Mouse (Mus musculus) midbrain, embryonic 15.5 days (tissue): ENCODE measurements around the gene Srpk1. TPM values are rescaled to one million over a fixed set of nuclear protein-coding genes. Genes with fewer than 3 reads are reported as not detected.

Source experiments
- ATAC-seq: fragments of 200-750 bp; cut with Nextera tagmentation; replicated peaks from 2 replicates; pipeline ENCODE4 v1.8.0; 2017; ENCODE audit warnings: moderate TSS enrichment
- H3K27ac ChIP-seq: fragments of 300-500 bp; sonication (generic); 2 replicates; pipeline ENCODE4 v1.5.1; 2015; ENCODE audit warnings: mild to moderate bottlenecking, inconsistent platforms
- H3K27me3 ChIP-seq: fragments of 300-500 bp; sonication (generic); replicated peaks from 2 replicates; pipeline ENCODE4 v1.6.1; 2015; ENCODE audit warnings: inconsistent platforms
- H3K36me3 ChIP-seq: fragments of 300-500 bp; sonication (generic); replicated peaks from 2 replicates; pipeline ENCODE4 v1.6.1; 2015; ENCODE audit warnings: inconsistent platforms
- H3K4me1 ChIP-seq: fragments of 300-500 bp; sonication (generic); 2 replicates; pipeline ENCODE4 v1.6.1; 2015; ENCODE audit warnings: inconsistent platforms
- H3K4me2 ChIP-seq: fragments of 300-500 bp; sonication (generic); 2 replicates; pipeline ENCODE4 v1.6.1; 2015; ENCODE audit warnings: inconsistent platforms, mild to moderate bottlenecking, moderate library complexity
- H3K4me3 ChIP-seq: fragments of 300-500 bp; sonication (generic); 2 replicates; pipeline ENCODE4 v1.5.1; 2015; ENCODE audit warnings: mild to moderate bottlenecking, inconsistent platforms
- H3K9ac ChIP-seq: fragments of 300-500 bp; sonication (generic); 2 replicates; pipeline ENCODE4 v1.6.1; 2015; ENCODE audit warnings: mild to moderate bottlenecking, inconsistent platforms
- H3K9me3 ChIP-seq: fragments of 300-500 bp; sonication (generic); 2 replicates; pipeline ENCODE4 v1.6.1; 2016; ENCODE audit warnings: inconsistent platforms
- WGBS: fragments of 180-500 bp; shearing (Covaris S2); methylation state at CpG from one replicate; pipeline ENCODE4 v1.1.7; 2015; ENCODE audit warnings: mixed read lengths; 5-methylcytosine and 5-hydroxymethylcytosine counted together
- polyA plus RNA-seq: library from polyadenylated mRNA; unstranded; fragments of >200 nt; fragmentation: Nextera tagmentation; extraction: Ambion mirVana; gene quantifications from 2 replicates; pipeline ENCODE4 v1.2.1, GENCODE M21; 2015

The Srpk1 gene
- polyA plus RNA-seq, 1 experiment from 2014 or later: 91.3 TPM

- H3K9me3 ChIP-seq: no peaks in the 10 kb centered on the region
- H3K4me1 ChIP-seq: no peaks in the 10 kb centered on the region
- H3K9ac ChIP-seq: no peak overlapping the region
- no peaks in the 10 kb centered on the region for H3K27me3 ChIP-seq
- no peak for ATAC-seq
- no peak overlapping the region for H3K27ac ChIP-seq
- 61% methylated on average over 10 of the region's 10 CpGs for WGBS
- no peak overlapping the region for H3K4me3 ChIP-seq
- H3K4me2 ChIP-seq: no peak overlapping the region
- no peaks in the 10 kb centered on the region for H3K36me3 ChIP-seq
These were observed 6.0 kb upstream of the Srpk1 start for GRCm38 (mm10) chr17:28628248-28629124.

- no peak for ATAC-seq
- 94% methylated on average over 2 of the region's 2 CpGs for WGBS
These were observed 4.4 kb upstream of the Srpk1 start for GRCm38 (mm10) chr17:28626937-28627336.

GRCm38 (mm10) chr17:28625327-28625726, 2.8 kb upstream of the Srpk1 start:
- no peak overlapping the region for H3K9ac ChIP-seq
- H3K4me3 ChIP-seq: no peak overlapping the region
- no peak overlapping the region for H3K4me2 ChIP-seq
- H3K27ac ChIP-seq: no peak overlapping the region
- H3K4me1 ChIP-seq: peaks cover 12% of the 10 kb centered on the region
- ATAC-seq: no peak
- 92% methylated on average over 15 of the region's 15 CpGs for WGBS
- no peaks in the 10 kb centered on the region for H3K36me3 ChIP-seq
- no peaks in the 10 kb centered on the region for H3K27me3 ChIP-seq
- no peaks in the 10 kb centered on the region for H3K9me3 ChIP-seq

More at GRCm38 (mm10) chr17:28626937-28627336, 4.4 kb upstream of the Srpk1 start:
- Histone ChIP-seq H3K4me2 (no peak overlapping the region), H3K9ac (no peak overlapping the region), H3K4me1 (0 out of 2 replicates have a peak, but pooled peaks cover 2% of the 10 kb centered on the region), H3K36me3 (no peaks in the 10 kb centered on the region), H3K27me3 (no peaks in the 10 kb centered on the region), H3K9me3 (no peaks in the 10 kb centered on the region), H3K27ac (no peak overlapping the region), H3K4me3 (no peak overlapping the region)

- Histone ChIP-seq H3K4me2 (no peak overlapping the region), H3K4me1 (peaks cover 17% of the 10 kb centered on the region), H3K9me3 (no peaks in the 10 kb centered on the region), H3K27me3 (no peaks in the 10 kb centered on the region), H3K36me3 (peaks cover 4% of the 10 kb centered on the region; the same call in 1 of the 2 replicates), H3K9ac (no peak overlapping the region), H3K27ac (no peak overlapping the region), H3K4me3 (no peak overlapping the region)
- no peak for ATAC-seq
- WGBS: 85% methylated on average over 2 of the region's 2 CpGs
These were observed 2.3 kb upstream of the Srpk1 start for GRCm38 (mm10) chr17:28624841-28625240.

- no peaks in the 10 kb centered on the region for H3K27me3 ChIP-seq
- under 1% methylated on average over 67 of the region's 78 CpGs for WGBS
These were observed 869 bp downstream of the Srpk1 start for GRCm38 (mm10) chr17:28621381-28622299.

GRCm38 (mm10) chr17:28618775-28619174, 3.7 kb downstream of the Srpk1 start:
- no peaks in the 10 kb centered on the region for H3K27me3 ChIP-seq
- H3K9me3 ChIP-seq: no peaks in the 10 kb centered on the region
- no peak overlapping the region for H3K27ac ChIP-seq
- no peak overlapping the region for H3K4me2 ChIP-seq
- no peak overlapping the region for H3K4me3 ChIP-seq
- H3K9ac ChIP-seq: no peak overlapping the region
- WGBS: 98% methylated on average over 1 of the region's 1 CpGs
- no peak for ATAC-seq
- peaks cover 6% of the 10 kb centered on the region; the same call in 1 of the 2 replicates for H3K36me3 ChIP-seq
- peaks cover 29% of the 10 kb centered on the region for H3K4me1 ChIP-seq

More at GRCm38 (mm10) chr17:28621381-28622299, 869 bp downstream of the Srpk1 start:
- Histone ChIP-seq H3K4me2 (peak overlapping the region; percentile 90), H3K27ac (peak overlapping the region; percentile 91), H3K9me3 (no peaks in the 10 kb centered on the region), H3K4me3 (peak overlapping the region; percentile 86), H3K9ac (peak overlapping the region; percentile 91), H3K36me3 (peaks cover 6% of the 10 kb centered on the region; the same call in 1 of the 2 replicates), H3K4me1 (peaks cover 29% of the 10 kb centered on the region)
- peak; percentile 80 for ATAC-seq

GRCm38 (mm10) chr17:28618124-28618523, 4.4 kb downstream of the Srpk1 start:
- Histone ChIP-seq H3K9ac (no peak overlapping the region), H3K36me3 (peaks cover 6% of the 10 kb centered on the region; the same call in 1 of the 2 replicates), H3K27me3 (no peaks in the 10 kb centered on the region), H3K4me1 (peaks cover 29% of the 10 kb centered on the region), H3K4me2 (no peak overlapping the region), H3K4me3 (no peak overlapping the region), H3K27ac (no peak overlapping the region), H3K9me3 (no peaks in the 10 kb centered on the region)
- WGBS: 84% methylated on average over 7 of the region's 7 CpGs
- no peak for ATAC-seq

- Histone ChIP-seq H3K4me1 (peaks cover 27% of the 10 kb centered on the region), H3K9ac (no peak overlapping the region), H3K9me3 (no peaks in the 10 kb centered on the region), H3K4me3 (no peak overlapping the region), H3K4me2 (no peak overlapping the region), H3K36me3 (peaks cover 6% of the 10 kb centered on the region; the same call in 1 of the 2 replicates), H3K27me3 (no peaks in the 10 kb centered on the region), H3K27ac (no peak overlapping the region)
- no peak for ATAC-seq
- WGBS: 90% methylated on average over 10 of the region's 10 CpGs
These were observed 4.9 kb downstream of the Srpk1 start for GRCm38 (mm10) chr17:28617636-28618035.

- no peak overlapping the region for H3K27ac ChIP-seq
- H3K4me1 ChIP-seq: peaks cover 17% of the 10 kb centered on the region
- no peak overlapping the region for H3K9ac ChIP-seq
- 97% methylated on average over 4 of the region's 4 CpGs for WGBS
- ATAC-seq: no peak
- H3K36me3 ChIP-seq: peaks cover 6% of the 10 kb centered on the region; the same call in 1 of the 2 replicates
- H3K9me3 ChIP-seq: no peaks in the 10 kb centered on the region
- H3K4me2 ChIP-seq: no peak overlapping the region
- no peaks in the 10 kb centered on the region for H3K27me3 ChIP-seq
- no peak overlapping the region for H3K4me3 ChIP-seq
These were observed 7.2 kb downstream of the Srpk1 start for GRCm38 (mm10) chr17:28615332-28615731.

- Histone ChIP-seq H3K27ac (no peak overlapping the region), H3K9ac (no peak overlapping the region), H3K9me3 (no peaks in the 10 kb centered on the region), H3K4me1 (peaks cover 4% of the 10 kb centered on the region), H3K36me3 (no peaks in the 10 kb centered on the region), H3K27me3 (no peaks in the 10 kb centered on the region), H3K4me2 (no peak overlapping the region), H3K4me3 (no peak overlapping the region)
- WGBS: 90% methylated on average over 6 of the region's 6 CpGs
- ATAC-seq: no peak
These were observed 9.4 kb downstream of the Srpk1 start for GRCm38 (mm10) chr17:28613096-28613495.

- no peak for ATAC-seq
- no peaks in the 10 kb centered on the region for H3K36me3 ChIP-seq
- H3K4me3 ChIP-seq: no peak overlapping the region
- WGBS: 89% methylated on average over 2 of the region's 2 CpGs
- peaks cover under 1% of the 10 kb centered on the region; the same call in 1 of the 2 replicates for H3K4me1 ChIP-seq
- H3K9ac ChIP-seq: no peak overlapping the region
- H3K9me3 ChIP-seq: no peaks in the 10 kb centered on the region
- no peak overlapping the region for H3K27ac ChIP-seq
- no peaks in the 10 kb centered on the region for H3K27me3 ChIP-seq
- no peak overlapping the region for H3K4me2 ChIP-seq
These were observed 9.9 kb downstream of the Srpk1 start for GRCm38 (mm10) chr17:28612603-28613002.

GRCm38 (mm10) chr17:28609543-28609942, 13.0 kb downstream of the Srpk1 start:
- no peak overlapping the region for H3K4me3 ChIP-seq
- H3K27ac ChIP-seq: no peak overlapping the region
- no peak overlapping the region for H3K4me2 ChIP-seq
- ATAC-seq: no peak
- no peaks in the 10 kb centered on the region for H3K4me1 ChIP-seq
- H3K9me3 ChIP-seq: no peaks in the 10 kb centered on the region
- H3K9ac ChIP-seq: no peak overlapping the region
- H3K36me3 ChIP-seq: peaks cover 15% of the 10 kb centered on the region; the same call in 1 of the 2 replicates
- no peaks in the 10 kb centered on the region for H3K27me3 ChIP-seq
- 89% methylated on average over 3 of the region's 3 CpGs for WGBS
